Comparison of ENCODE assay signal across 8 mouse cellular contexts in genomic region chr11:98729119-98729588, GRCm38 (mm10). TPM values are rescaled to one million over a fixed set of nuclear protein-coding genes. Genes with fewer than 3 reads are reported as not detected.
DNase-seq lines count a peak whose midpoint lies in the region; ATAC-seq lines count a peak whose summit lies in the region.

Med24 (minus strand) TSS chr11:98729435.

- H3K27me3 ChIP-seq in hindbrain, embryonic 13.5 days: no peaks in the 10 kb centered on the region

- peak within 1 kb of the TSS; percentile 76 for H3K9ac ChIP-seq in hindbrain, embryonic 13.5 days

- ATAC-seq in hindbrain, embryonic 13.5 days (ENCODE audit: low FRiP score): peak; percentile 94

- peaks cover 16% of the 10 kb centered on the region for H3K4me1 ChIP-seq in hindbrain, embryonic 13.5 days (replicated peaks)

- H3K4me2 ChIP-seq in hindbrain, embryonic 13.5 days: peak within 1 kb of the TSS; percentile 75

- H3K27ac ChIP-seq in hindbrain, embryonic 13.5 days: peak within 1 kb of the TSS; percentile 85

- WGBS in hindbrain, embryonic 13.5 days: 0% methylated on average over 16 of the region's 16 CpGs

- H3K9me3 ChIP-seq in hindbrain, embryonic 13.5 days: no peaks in the 10 kb centered on the region

- H3K4me3 ChIP-seq in hindbrain, embryonic 13.5 days: peak within 1 kb of the TSS; percentile 66

- DNase-seq in T-cell, adult 2 months (ENCODE audit: low spot score): peak; percentile 91
- peak; percentile 87 to 89 for DNase-seq in cerebellum, postnatal 10 days
- peak; percentile 80 to 88 for DNase-seq in frontal cortex, postnatal 14 days (ENCODE audit: low spot score in 2 of 2)
- peak in 1 of 2 experiments; percentile 68 for DNase-seq in layer of hippocampus, postnatal 25 days (ENCODE audit: extremely low spot score in 1 of 2, low spot score in 1 of 2)
- DNase-seq in lung, postnatal 25 days (ENCODE audit: low spot score): peak; percentile 94
- peak; percentile 89 to 95 for DNase-seq in right cerebral cortex, adult 2 months (ENCODE audit: low spot score in 2 of 2)
- peak; percentile 68 to 89 for DNase-seq in urinary bladder, postnatal 36 days (ENCODE audit: low spot score in 2 of 2)

- H3K36me3 ChIP-seq in hindbrain, embryonic 13.5 days: peaks cover 37% of the 10 kb centered on the region

RNA-seq across cellular contexts. Expression of gene Med24, which starts in this region (rescaled TPM):
- 72.4 and 75.2 TPM in 2 replicates for polyA plus RNA-seq in hindbrain, embryonic 13.5 days (2015; fragmentation: Nextera tagmentation; extraction: Ambion mirVana)
- 100 to 1,000 TPM; 118 to 130 TPM for total RNA-seq in layer of hippocampus, postnatal 25 days (2021)
